Mouse (Mus musculus) liver, postnatal 0 days (tissue): ENCODE data around the gene Lrrc18. TPM values are rescaled to one million over a fixed set of nuclear protein-coding genes. Genes with fewer than 3 reads are reported as not detected.

Experiments
- ATAC-seq: fragments of 200-750 bp; cut with Nextera tagmentation; 2 replicates; pipeline ENCODE4 v1.8.0; 2017; ENCODE audit warnings: mild to moderate bottlenecking, moderate library complexity
- DNase-seq: peaks from one replicate; pipeline ENCODE4 v3.0.0-alpha.2; 2016
- H3K27ac ChIP-seq: fragments of 300-500 bp; sonication (generic); 2 replicates; pipeline ENCODE4 v1.5.1; 2014; ENCODE audit warnings: antibody characterized with exemption, moderate library complexity, mild to moderate bottlenecking, low read depth
- H3K27me3 ChIP-seq: fragments of 300-500 bp; sonication (generic); 2 replicates; pipeline ENCODE4 v1.6.1; 2014; ENCODE audit warnings: low read length, control low read depth, mixed read lengths; ENCODE audit not compliant: insufficient read depth
- H3K36me3 ChIP-seq: fragments of 300-500 bp; sonication (generic); replicated peaks from 2 replicates; pipeline ENCODE4 v1.6.1; 2014; ENCODE audit warnings: mild to moderate bottlenecking, control low read depth, low read length, moderate library complexity, mixed read lengths; ENCODE audit not compliant: insufficient read depth
- H3K4me1 ChIP-seq: fragments of 300-500 bp; sonication (generic); 2 replicates; pipeline ENCODE4 v1.6.1; 2014; ENCODE audit warnings: antibody characterized with exemption, mild to moderate bottlenecking, control low read depth; ENCODE audit not compliant: insufficient read depth
- H3K4me2 ChIP-seq: fragments of 300-500 bp; sonication (generic); 2 replicates; pipeline ENCODE4 v1.6.1; 2014; ENCODE audit warnings: low read depth, mild to moderate bottlenecking, low read length, moderate library complexity, mixed read lengths
- H3K4me3 ChIP-seq: fragments of 300-500 bp; sonication (generic); 2 replicates; pipeline ENCODE4 v1.5.1; 2014; ENCODE audit warnings: low read depth, low read length
- H3K9ac ChIP-seq: fragments of 300-500 bp; sonication (generic); replicated peaks from 2 replicates; pipeline ENCODE4 v1.6.1; 2014; ENCODE audit warnings: mild to moderate bottlenecking, moderate library complexity
- H3K9me3 ChIP-seq: fragments of 300-500 bp; sonication (generic); 2 replicates; pipeline ENCODE4 v1.6.1; 2016; ENCODE audit warnings: mild to moderate bottlenecking, control low read depth, low read length, mixed read lengths
- CTCF ChIP-seq: sonication (generic); IDR thresholded peaks from 2 replicates; pipeline ENCODE4 v1.5.1; 2016; ENCODE audit warnings: antibody characterized with exemption, low read depth
- EP300 ChIP-seq: IDR thresholded peaks from 2 replicates; pipeline ENCODE4 v1.6.1; 2016; ENCODE audit warnings: antibody characterized with exemption, low read depth, mild to moderate bottlenecking
- WGBS: fragments of 180-500 bp; shearing (Covaris S2); extraction: QIAGEN DNeasy Blood & Tissue Kit; methylation state at CpG from one replicate; pipeline ENCODE4 v1.1.7; 2014; ENCODE audit not compliant: insufficient replicate concordance; 5-methylcytosine and 5-hydroxymethylcytosine counted together
- polyA plus RNA-seq: library from polyadenylated mRNA; unstranded; fragments of >200 nt; fragmentation: Nextera tagmentation; extraction: Ambion mirVana; gene quantifications from 2 replicates; pipeline ENCODE4 v1.2.1, GENCODE M21; 2015

The Lrrc18 gene
- polyA plus RNA-seq, 1 experiment from 2014 or later = 0.11 TPM

- Histone ChIP-seq H3K4me3 (no peak overlapping the region), H3K4me2 (no peak overlapping the region), H3K4me1 (no peaks in the 10 kb centered on the region), H3K9me3 (no peaks in the 10 kb centered on the region), H3K9ac (no peak overlapping the region), H3K27ac (no peak overlapping the region), H3K27me3 (no peaks in the 10 kb centered on the region), H3K36me3 (no peaks in the 10 kb centered on the region)
- WGBS = 79% methylated on average over 5 of the region's 5 CpGs
- DNase-seq = no peak
- ATAC-seq = no peak
- TF ChIP-seq EP300 = no peak
- no peak for TF ChIP-seq CTCF
These were observed 71.8 kb downstream of the Lrrc18 start for GRCm38 (mm10) chr14:33062996-33063395.

Other genes with a start within 250 kb of the Lrrc18 start
- gene Tmem273, start 205.4 kb upstream of the Lrrc18 start, polyA plus RNA-seq = 0.92 and 1.1 TPM in 2 replicates
- 0.06 and 0.11 TPM in 2 replicates for gene Fam170b, start 157.4 kb upstream of the Lrrc18 start, polyA plus RNA-seq
- 5.9 and 6.0 TPM in 2 replicates for gene Vstm4, start 134.6 kb upstream of the Lrrc18 start, polyA plus RNA-seq
- gene Wdfy4, start 194.1 kb downstream of the Lrrc18 start, polyA plus RNA-seq = 1.6 and 2.6 TPM in 2 replicates
- gene Arhgap22, start 222.6 kb downstream of the Lrrc18 start, polyA plus RNA-seq = 0.73 and 1.0 TPM in 2 replicates